Mouse (Mus musculus) MN1 (cell line): ENCODE data around the gene Ddr2.
A peak's percentile ranks its signal among the peaks of the same experiment; 100 is the strongest.
"Not testable (repeated sequence)": the region's sequence is repeated elsewhere in the genome, so short reads cannot be mapped to it uniquely, and the experiment has no call there.

Experiments
- DNase-seq: peaks from one replicate; pipeline ENCODE4 v3.0.0-alpha.2; 2016; ENCODE audit warnings: low spot score

Ddr2 gene

GRCm38 (mm10) chr1:170035575-170035974 lies 75.0 kb downstream of the Ddr2 start:
- no peak for DNase-seq

GRCm38 (mm10) chr1:170034961-170035360 lies 75.6 kb downstream of the Ddr2 start:
- no peak for DNase-seq

GRCm38 (mm10) chr1:170031656-170032055 lies 78.9 kb downstream of the Ddr2 start:
- DNase-seq = no peak

- DNase-seq = no peak
Measured at GRCm38 (mm10) chr1:170014784-170015183, 95.8 kb downstream of the Ddr2 start.

- DNase-seq = no peak
Measured at GRCm38 (mm10) chr1:170010716-170011505, 99.7 kb downstream of the Ddr2 start.

GRCm38 (mm10) chr1:170009296-170009695 lies 101.3 kb downstream of the Ddr2 start:
- no peak for DNase-seq

GRCm38 (mm10) chr1:170008432-170009220 lies 101.9 kb downstream of the Ddr2 start:
- peak; percentile 44 for DNase-seq

- DNase-seq = no peak
Measured at GRCm38 (mm10) chr1:170006516-170006915, 104.0 kb downstream of the Ddr2 start.

GRCm38 (mm10) chr1:170005297-170005696 lies 105.3 kb downstream of the Ddr2 start:
- DNase-seq = no peak

GRCm38 (mm10) chr1:169993901-169994300 lies 116.7 kb downstream of the Ddr2 start:
- not testable (repeated sequence) for DNase-seq

GRCm38 (mm10) chr1:169986166-169986565 lies 124.4 kb downstream of the Ddr2 start:
- no peak for DNase-seq

- no peak for DNase-seq
Measured at GRCm38 (mm10) chr1:169977621-169978020, 132.9 kb downstream of the Ddr2 start.

- DNase-seq = no peak
Measured at GRCm38 (mm10) chr1:169971998-169972397, 138.6 kb downstream of the Ddr2 start.

- no peak for DNase-seq
Measured at GRCm38 (mm10) chr1:169970936-169971335, 139.6 kb downstream of the Ddr2 start.

GRCm38 (mm10) chr1:169969516-169969886 lies 141.1 kb downstream of the Ddr2 start:
- DNase-seq = no peak

GRCm38 (mm10) chr1:169968792-169969515 lies 141.6 kb downstream of the Ddr2 start, which contains the start of gene Hsd17b7:
Gene Hsd17b7 (minus strand): TSS chr1:169969241.
- peak; percentile 99 for DNase-seq

- DNase-seq = no peak
Measured at GRCm38 (mm10) chr1:169953106-169953505, 157.5 kb downstream of the Ddr2 start.

- no peak for DNase-seq
Measured at GRCm38 (mm10) chr1:169952636-169953035, 157.9 kb downstream of the Ddr2 start.

GRCm38 (mm10) chr1:169951561-169951960 lies 159.0 kb downstream of the Ddr2 start:
- no peak for DNase-seq

- DNase-seq = no peak
Measured at GRCm38 (mm10) chr1:169950651-169951050, 159.9 kb downstream of the Ddr2 start.

- no peak for DNase-seq
Measured at GRCm38 (mm10) chr1:169949981-169950380, 160.6 kb downstream of the Ddr2 start.

GRCm38 (mm10) chr1:169948866-169949265 lies 161.7 kb downstream of the Ddr2 start:
- DNase-seq = no peak
